Mouse (Mus musculus): ENCODE data around the gene Lpgat1.

GRCm38 (mm10) chr1:191818145-191818631, 100.6 kb downstream of the Lpgat1 start:
- TF ChIP-seq CTCF (IDR thresholded peaks at IDR 0.05; ENCODE audit: low read depth) (no peak), EP300 (optimal IDR thresholded peaks at IDR 0.05) (no peak)

Measured in stomach, postnatal 0 days (tissue).